Mouse (Mus musculus): ENCODE measurements at regions not wholly inside any gene's neighbourhood (a gene's known extent, or its start where the extent isn't known, plus 50 kb on each side); places are given as distances from the start of the nearest gene placed in this dataset.
A peak's percentile ranks its signal among the peaks of the same experiment; 100 is the strongest.

DNA sequence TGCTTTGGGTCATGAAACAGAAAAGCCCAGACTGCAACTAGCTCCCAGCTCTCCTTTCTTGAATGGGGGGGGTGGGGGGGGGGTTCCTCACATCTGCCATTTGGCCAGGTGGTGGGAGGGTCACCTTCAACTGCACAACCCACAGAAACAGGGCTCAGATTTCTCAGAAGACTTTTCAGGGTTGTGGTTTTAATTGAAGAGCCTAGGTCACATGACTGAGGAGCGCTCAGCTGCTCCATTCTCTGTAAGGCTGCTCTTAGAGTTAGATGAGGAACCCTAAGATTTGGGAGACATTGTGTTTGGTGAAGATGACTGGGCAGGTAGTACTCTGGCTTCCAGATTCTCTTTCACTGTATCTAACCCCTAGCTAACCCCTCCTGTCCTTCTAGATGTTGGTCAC lies 225.8 kb upstream of the Vstm2b start:
- TF ChIP-seq POLR2A (IDR thresholded peaks at IDR 0.05; ENCODE audit: borderline replicate concordance, extremely low read depth, insufficient read depth, insufficient read length): no peak
- no peak overlapping the region for H3K4me3 ChIP-seq (replicated peaks; ENCODE audit: low read length)
- no peaks in the 10 kb centered on the region for H3K27me3 ChIP-seq (ENCODE audit: control insufficient read depth, insufficient read depth, low read length)
- H3K4me1 ChIP-seq (ENCODE audit: control insufficient read depth, insufficient read depth, low read length): no peaks in the 10 kb centered on the region
- no peak overlapping the region for H3K27ac ChIP-seq (replicated peaks; ENCODE audit: low read depth, low read length)
- DNase-seq (ENCODE audit: low spot score): no peak
- H3K4me2 ChIP-seq (replicated peaks; ENCODE audit: low read depth, low read length, severe bottlenecking): no peak overlapping the region
- H3K9me3 ChIP-seq (ENCODE audit: control insufficient read depth, low read length): no peaks in the 10 kb centered on the region
- H3K9ac ChIP-seq (ENCODE audit: low read depth, low read length, severe bottlenecking): no peak overlapping the region
- 50% methylated on average over 1 of the region's 1 CpGs for WGBS
- H3K36me3 ChIP-seq (ENCODE audit: control insufficient read depth, insufficient read depth, low read length): no peaks in the 10 kb centered on the region
- ATAC-seq (ENCODE audit: low FRiP score, low read depth): no peak

DNA sequence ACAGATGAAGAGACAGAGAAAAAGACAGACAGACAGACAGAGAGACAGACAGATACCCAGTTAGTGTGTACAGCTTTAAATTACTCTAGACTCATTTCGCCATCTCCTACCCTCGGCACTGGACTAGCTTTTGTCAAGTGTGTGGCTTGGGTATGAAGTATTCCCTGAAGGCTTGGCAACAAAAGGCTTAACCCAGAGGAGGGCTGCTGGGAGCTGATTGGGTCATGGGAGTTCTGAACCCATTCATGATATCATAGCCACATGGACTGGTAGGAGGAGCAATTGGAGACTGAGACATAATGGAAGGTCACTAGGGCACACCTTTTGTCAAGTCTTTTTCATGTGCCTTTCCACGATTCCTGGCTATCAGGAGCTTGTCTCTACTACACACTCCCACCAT lies 223.7 kb upstream of the Vstm2b start:
- WGBS: 73% methylated on average over 3 of the region's 3 CpGs
- Histone ChIP-seq H3K27ac (replicated peaks; ENCODE audit: low read depth, low read length) (no peak overlapping the region), H3K4me1 (ENCODE audit: control insufficient read depth, insufficient read depth, low read length) (no peaks in the 10 kb centered on the region), H3K4me3 (replicated peaks; ENCODE audit: low read length) (no peak overlapping the region), H3K4me2 (replicated peaks; ENCODE audit: low read depth, low read length, severe bottlenecking) (no peak overlapping the region), H3K27me3 (ENCODE audit: control insufficient read depth, insufficient read depth, low read length) (no peaks in the 10 kb centered on the region), H3K36me3 (ENCODE audit: control insufficient read depth, insufficient read depth, low read length) (no peaks in the 10 kb centered on the region), H3K9ac (ENCODE audit: low read depth, low read length, severe bottlenecking) (no peak overlapping the region), H3K9me3 (ENCODE audit: control insufficient read depth, low read length) (no peaks in the 10 kb centered on the region)
- ATAC-seq (ENCODE audit: low FRiP score, low read depth) (no peak), DNase-seq (ENCODE audit: low spot score) (no peak)
- no peak for TF ChIP-seq POLR2A (IDR thresholded peaks at IDR 0.05; ENCODE audit: borderline replicate concordance, extremely low read depth, insufficient read depth, insufficient read length)

DNA sequence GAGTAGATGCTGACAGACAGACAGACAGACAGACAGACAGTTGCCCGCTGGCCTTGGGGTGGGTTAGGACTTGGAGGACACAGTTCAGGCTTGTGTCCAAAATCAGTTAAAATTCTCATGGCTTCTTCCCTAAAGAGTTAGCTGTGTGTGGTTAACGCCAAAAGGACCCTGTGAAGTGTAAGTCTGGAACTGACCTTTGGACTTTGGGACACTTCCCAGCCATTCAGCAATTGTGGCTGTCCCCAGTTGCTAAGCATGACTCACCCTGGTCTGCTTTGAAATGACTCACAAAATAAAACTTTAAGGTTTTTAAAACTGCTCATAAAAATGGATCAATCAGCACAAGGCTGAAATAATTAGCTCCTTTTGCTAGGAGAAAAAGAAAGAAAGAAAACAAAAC lies 220.5 kb upstream of the Vstm2b start:
- Histone ChIP-seq H3K4me3 (replicated peaks; ENCODE audit: low read length) (no peak overlapping the region), H3K9ac (ENCODE audit: low read depth, low read length, severe bottlenecking) (no peak overlapping the region), H3K4me2 (replicated peaks; ENCODE audit: low read depth, low read length, severe bottlenecking) (no peak overlapping the region), H3K27me3 (ENCODE audit: control insufficient read depth, insufficient read depth, low read length) (no peaks in the 10 kb centered on the region), H3K36me3 (ENCODE audit: control insufficient read depth, insufficient read depth, low read length) (no peaks in the 10 kb centered on the region), H3K27ac (replicated peaks; ENCODE audit: low read depth, low read length) (no peak overlapping the region), H3K4me1 (ENCODE audit: control insufficient read depth, insufficient read depth, low read length) (peaks cover 3% of the 10 kb centered on the region; the same call in 1 of the 2 replicates), H3K9me3 (ENCODE audit: control insufficient read depth, low read length) (no peaks in the 10 kb centered on the region)
- no peak for TF ChIP-seq POLR2A (IDR thresholded peaks at IDR 0.05; ENCODE audit: borderline replicate concordance, extremely low read depth, insufficient read depth, insufficient read length)
- ATAC-seq (ENCODE audit: low FRiP score, low read depth): no peak
- 40% methylated on average over 2 of the region's 2 CpGs for WGBS
- DNase-seq (ENCODE audit: low spot score): no peak

DNA sequence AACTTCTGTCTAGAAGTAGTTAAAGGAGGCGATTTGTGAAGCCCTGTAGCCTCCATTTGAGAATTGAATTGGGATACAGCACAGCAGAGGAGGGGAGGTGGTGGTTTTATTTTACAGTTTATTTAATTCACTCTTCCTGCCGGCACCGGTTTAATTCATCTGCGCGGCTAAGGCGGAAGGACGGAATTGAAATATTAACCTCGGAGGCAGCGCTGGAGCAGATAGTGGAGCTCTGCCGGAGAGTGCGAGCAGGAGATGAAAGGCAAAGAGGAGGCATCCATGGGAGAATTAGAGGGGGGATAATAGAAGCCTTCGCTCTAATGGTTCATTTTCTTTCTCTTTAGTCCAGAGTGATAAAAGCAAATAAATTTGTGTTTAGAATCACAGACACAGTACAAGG lies 217.6 kb upstream of the Vstm2b start:
- WGBS: 59% methylated on average over 12 of the region's 12 CpGs
- TF ChIP-seq POLR2A (IDR thresholded peaks at IDR 0.05; ENCODE audit: borderline replicate concordance, extremely low read depth, insufficient read depth, insufficient read length): no peak
- Histone ChIP-seq H3K27ac (replicated peaks; ENCODE audit: low read depth, low read length) (no peak overlapping the region), H3K4me2 (replicated peaks; ENCODE audit: low read depth, low read length, severe bottlenecking) (no peak overlapping the region), H3K36me3 (ENCODE audit: control insufficient read depth, insufficient read depth, low read length) (no peaks in the 10 kb centered on the region), H3K4me1 (ENCODE audit: control insufficient read depth, insufficient read depth, low read length) (peaks cover 3% of the 10 kb centered on the region; the same call in 1 of the 2 replicates), H3K9ac (ENCODE audit: low read depth, low read length, severe bottlenecking) (0 out of 2 replicates have a peak overlapping the region, but pooled peaks have one; percentile 7), H3K27me3 (ENCODE audit: control insufficient read depth, insufficient read depth, low read length) (no peaks in the 10 kb centered on the region), H3K4me3 (replicated peaks; ENCODE audit: low read length) (no peak overlapping the region), H3K9me3 (ENCODE audit: control insufficient read depth, low read length) (no peaks in the 10 kb centered on the region)
- no peak for ATAC-seq (ENCODE audit: low FRiP score, low read depth)
- DNase-seq (ENCODE audit: low spot score): no peak

DNA sequence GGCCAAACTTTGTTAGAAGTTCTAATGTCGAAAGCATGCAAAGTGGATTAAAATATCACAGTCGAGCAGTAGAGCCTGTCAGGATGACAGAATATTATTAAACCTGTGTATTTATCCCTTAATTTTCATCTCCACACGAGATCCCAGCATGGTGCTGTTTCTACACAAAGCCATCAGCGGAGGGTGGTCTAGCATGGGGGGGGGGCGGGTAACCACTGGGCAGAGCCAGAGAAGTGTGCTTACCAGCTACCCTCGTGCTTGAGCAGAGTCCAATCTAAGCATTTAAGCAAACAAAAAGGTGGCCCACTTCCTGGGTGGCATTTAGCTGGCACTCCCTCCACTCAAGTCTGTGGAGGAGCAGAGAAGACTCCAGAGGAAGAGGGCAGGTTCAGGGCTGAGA lies 217.1 kb upstream of the Vstm2b start:
- 63% methylated on average over 6 of the region's 6 CpGs for WGBS
- H3K27ac ChIP-seq (replicated peaks; ENCODE audit: low read depth, low read length): no peak overlapping the region
- H3K9me3 ChIP-seq (ENCODE audit: control insufficient read depth, low read length): no peaks in the 10 kb centered on the region
- no peak for ATAC-seq (ENCODE audit: low FRiP score, low read depth)
- no peaks in the 10 kb centered on the region for H3K36me3 ChIP-seq (ENCODE audit: control insufficient read depth, insufficient read depth, low read length)
- no peak overlapping the region for H3K4me3 ChIP-seq (replicated peaks; ENCODE audit: low read length)
- peaks cover 3% of the 10 kb centered on the region; the same call in 1 of the 2 replicates for H3K4me1 ChIP-seq (ENCODE audit: control insufficient read depth, insufficient read depth, low read length)
- DNase-seq (ENCODE audit: low spot score): no peak
- no peak overlapping the region for H3K4me2 ChIP-seq (replicated peaks; ENCODE audit: low read depth, low read length, severe bottlenecking)
- no peak overlapping the region for H3K9ac ChIP-seq (ENCODE audit: low read depth, low read length, severe bottlenecking)
- TF ChIP-seq POLR2A (IDR thresholded peaks at IDR 0.05; ENCODE audit: borderline replicate concordance, extremely low read depth, insufficient read depth, insufficient read length): no peak
- H3K27me3 ChIP-seq (ENCODE audit: control insufficient read depth, insufficient read depth, low read length): no peaks in the 10 kb centered on the region

DNA sequence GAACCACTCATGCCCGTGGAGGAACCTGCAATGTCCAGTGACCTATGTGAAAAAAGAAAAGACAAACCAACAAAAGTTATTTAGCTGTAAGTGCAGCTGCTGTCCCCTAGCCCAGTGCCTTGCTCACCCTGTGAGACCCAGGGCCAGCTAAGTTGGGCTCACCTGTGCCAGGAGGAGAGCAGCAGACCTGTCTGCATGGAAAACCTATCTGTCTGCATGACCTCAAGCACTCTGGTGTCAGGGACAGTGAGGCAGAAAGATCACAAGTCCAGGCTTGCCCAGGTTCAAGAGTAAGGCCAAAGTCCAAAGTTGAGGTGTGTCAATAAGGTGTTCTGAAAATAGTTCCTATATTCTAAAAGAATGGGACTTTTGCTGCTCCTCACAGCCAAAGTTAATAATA lies 215.0 kb upstream of the Vstm2b start:
- no peaks in the 10 kb centered on the region for H3K9me3 ChIP-seq (ENCODE audit: control insufficient read depth, low read length)
- H3K27ac ChIP-seq (replicated peaks; ENCODE audit: low read depth, low read length): no peak overlapping the region
- no peaks in the 10 kb centered on the region for H3K27me3 ChIP-seq (ENCODE audit: control insufficient read depth, insufficient read depth, low read length)
- H3K9ac ChIP-seq (ENCODE audit: low read depth, low read length, severe bottlenecking): no peak overlapping the region
- no peak overlapping the region for H3K4me2 ChIP-seq (replicated peaks; ENCODE audit: low read depth, low read length, severe bottlenecking)
- no peak for TF ChIP-seq POLR2A (IDR thresholded peaks at IDR 0.05; ENCODE audit: borderline replicate concordance, extremely low read depth, insufficient read depth, insufficient read length)
- 67% methylated on average over 1 of the region's 1 CpGs for WGBS
- no peak overlapping the region for H3K4me3 ChIP-seq (replicated peaks; ENCODE audit: low read length)
- H3K36me3 ChIP-seq (ENCODE audit: control insufficient read depth, insufficient read depth, low read length): no peaks in the 10 kb centered on the region
- no peak for ATAC-seq (ENCODE audit: low FRiP score, low read depth)
- no peak for DNase-seq (ENCODE audit: low spot score)
- peaks cover 3% of the 10 kb centered on the region; the same call in 1 of the 2 replicates for H3K4me1 ChIP-seq (ENCODE audit: control insufficient read depth, insufficient read depth, low read length)

Measured in limb, embryonic 14.5 days (tissue).